Mouse (Mus musculus) kidney, adult 8-10 months (tissue): ENCODE results near the gene Ecd.

Experiments
- DNase-seq, 2 experiments: peaks; one replicate each; pipeline ENCODE4 v3.0.0; 2022

Gene Ecd

GRCm38 (mm10) chr14:20319420-20319819, 28.5 kb downstream of the Ecd start:
- DNase-seq = peak in 1 of 2 experiments; percentile 46

DNA sequence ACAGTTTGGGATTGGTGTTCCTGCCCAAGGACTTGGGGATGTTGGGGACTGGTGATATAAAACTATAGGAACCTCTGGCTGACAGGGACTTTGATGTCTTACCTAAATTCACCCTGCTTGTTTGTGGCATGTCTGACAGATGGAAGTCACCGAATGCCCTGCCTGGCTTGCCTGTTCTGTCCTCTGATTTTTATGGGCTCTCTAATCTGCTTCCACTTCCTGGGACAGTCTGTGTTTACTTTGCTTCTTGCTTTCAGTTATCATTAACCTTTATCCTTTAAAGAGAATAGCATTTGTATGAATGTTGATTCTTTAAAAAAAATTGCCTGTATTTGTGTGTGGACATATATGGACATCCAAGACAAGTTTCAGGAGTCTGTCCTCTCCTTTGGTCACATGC, 32.8 kb downstream of the Ecd start:
- no peak for DNase-seq

DNA sequence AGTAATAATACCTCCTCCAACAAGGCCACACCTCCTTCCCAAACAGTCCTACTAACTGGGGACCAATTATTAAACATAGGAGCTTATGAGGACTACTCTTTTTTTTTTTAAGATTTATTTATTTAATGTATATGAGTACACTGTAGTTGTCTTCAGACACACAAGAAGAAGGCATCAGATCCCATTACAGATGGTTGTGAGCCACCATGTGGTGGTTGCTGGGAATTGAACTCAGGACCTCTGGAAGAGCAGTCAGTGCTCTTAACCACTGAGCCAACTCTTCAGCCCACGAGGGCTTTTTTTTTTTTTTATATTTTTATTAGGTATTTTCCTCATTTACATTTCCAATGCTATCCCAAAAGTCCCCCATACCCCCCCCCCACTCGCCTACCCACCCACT, 42.8 kb downstream of the Ecd start:
- peak in 1 of 2 experiments; percentile 21 for DNase-seq

DNA sequence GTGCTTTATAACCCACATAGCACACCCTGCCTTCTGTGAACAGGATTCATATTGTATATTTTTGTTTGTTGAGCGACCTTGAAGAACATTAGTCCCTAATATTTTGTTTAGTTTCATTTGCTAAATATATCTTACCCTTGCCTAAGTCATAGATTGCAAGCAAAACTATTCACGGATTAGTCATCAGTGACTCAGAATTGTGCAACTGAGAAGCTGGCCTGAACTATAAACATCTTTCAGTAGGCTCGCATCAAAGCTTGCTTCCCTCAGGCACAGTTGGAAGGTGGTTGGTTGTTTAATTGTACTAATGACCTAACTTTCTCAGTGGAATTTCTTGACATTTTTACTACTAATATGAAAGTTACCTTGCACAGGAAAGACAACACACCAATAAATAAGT, 49.8 kb downstream of the Ecd start:
- DNase-seq = no peak

- DNase-seq = no peak
Observed at GRCm38 (mm10) chr14:20297616-20298015, 50.3 kb downstream of the Ecd start.

- no peak for DNase-seq
Observed at GRCm38 (mm10) chr14:20294947-20295346, 53.0 kb downstream of the Ecd start.

DNA sequence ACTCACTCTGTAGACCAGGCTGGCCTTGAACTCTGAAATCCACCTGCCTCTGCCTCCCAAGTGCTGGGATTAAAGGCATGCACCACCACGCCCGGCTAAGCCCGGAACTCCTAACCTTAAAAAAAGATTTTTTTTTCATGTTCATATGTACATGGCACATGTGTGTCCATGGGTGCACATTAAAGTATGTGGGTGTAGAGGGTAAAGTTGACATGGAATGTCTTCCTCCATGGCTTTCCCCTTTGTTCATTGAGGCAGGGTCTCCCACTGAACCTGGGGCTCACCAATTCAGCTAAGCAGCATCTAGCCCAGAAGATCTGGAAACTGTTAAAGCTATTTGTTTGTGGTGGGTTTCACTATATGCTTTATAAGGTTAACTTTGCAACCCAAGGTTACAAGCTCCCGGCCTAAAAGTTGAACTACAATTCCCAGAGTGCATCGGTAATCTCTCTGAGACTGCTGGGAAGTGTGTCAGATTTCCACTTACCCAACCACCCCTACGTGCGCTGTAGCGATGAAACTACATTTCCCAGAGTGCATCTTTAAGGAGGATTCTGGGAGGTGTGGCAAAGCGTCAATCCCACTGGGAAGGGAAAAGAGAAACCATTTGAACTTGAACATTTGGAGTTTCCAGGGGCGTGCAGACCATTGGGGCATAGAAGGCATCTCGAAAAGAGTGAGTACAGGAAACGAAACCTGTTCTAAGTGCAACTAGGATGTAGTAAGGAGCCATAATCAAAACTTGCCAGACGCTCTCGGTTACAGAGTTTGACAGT, 53.6 kb downstream of the Ecd start, which contains the start of gene Nudt13:
Gene Nudt13, plus strand, starts transcription at position 581 of the 776 bp plus-strand sequence.
- peak; percentile 90 to 94 for DNase-seq

- DNase-seq = no peak
Observed at GRCm38 (mm10) chr14:20291391-20291790, 56.5 kb downstream of the Ecd start.
